Mouse (Mus musculus): ENCODE measurements at regions not wholly inside any gene's neighbourhood (a gene's known extent, or its start where the extent isn't known, plus 50 kb on each side); places are given as distances from the start of the nearest gene placed in this dataset.

DNA sequence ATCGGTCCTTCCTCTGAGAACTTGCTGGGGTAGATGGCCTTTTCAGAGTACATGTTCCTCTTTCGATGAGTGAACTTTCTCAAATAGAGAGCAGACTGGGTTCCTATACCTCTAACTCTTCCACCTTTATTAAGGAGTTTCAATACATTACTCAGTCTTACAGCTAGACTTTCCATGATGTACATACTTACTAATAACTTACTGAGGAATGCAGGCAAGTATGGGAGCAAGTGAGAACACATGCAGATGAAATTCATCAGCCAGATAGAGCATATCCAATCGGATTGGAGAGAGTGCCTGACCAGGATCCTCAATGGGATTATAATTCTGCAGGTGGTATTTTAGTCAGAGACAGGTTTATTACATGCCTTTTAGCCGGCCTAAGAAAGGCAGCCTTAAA is 292.2 kb upstream of the Large1 start:
- no peak for DNase-seq

DNA sequence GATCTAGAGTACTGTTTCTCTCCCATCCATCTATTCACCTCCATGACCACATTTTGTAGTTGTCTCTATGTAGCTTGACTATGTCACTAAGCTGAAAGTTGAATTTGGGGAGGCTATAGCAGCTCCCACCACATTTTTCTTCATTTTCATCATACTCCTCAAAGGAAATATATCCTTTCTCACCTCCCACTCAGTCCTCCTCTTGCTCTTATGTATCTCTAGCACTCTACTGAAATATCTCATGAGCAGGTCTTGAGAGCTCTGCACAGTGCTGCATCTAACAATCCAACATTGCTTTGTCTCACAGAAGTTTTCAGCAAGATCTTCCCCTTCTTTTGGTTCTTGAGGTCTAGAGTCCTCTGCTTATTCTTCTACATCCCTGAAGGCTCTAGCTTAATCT is 273.5 kb upstream of the Large1 start:
- DNase-seq: no peak

DNA sequence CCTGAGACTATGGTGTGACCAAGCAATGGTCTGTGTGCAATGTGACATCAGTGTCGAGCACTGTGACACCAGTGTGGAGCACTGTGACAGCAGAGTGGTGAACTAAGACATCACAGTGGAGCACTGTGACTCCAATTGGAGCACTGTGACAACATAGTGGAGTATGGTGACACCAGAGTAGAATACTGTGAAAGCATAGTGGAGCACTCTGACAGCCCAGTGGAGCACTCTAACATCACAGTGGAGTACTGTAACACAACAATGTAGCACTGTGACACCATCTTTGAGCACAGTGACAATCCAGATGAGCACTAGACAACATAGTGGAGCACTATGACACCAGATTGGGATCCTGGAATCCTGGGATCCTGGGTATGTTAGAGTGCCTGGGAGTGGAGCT is 265.6 kb upstream of the Large1 start:
- peak in 1 of 2 experiments; percentile 2 for DNase-seq

DNA sequence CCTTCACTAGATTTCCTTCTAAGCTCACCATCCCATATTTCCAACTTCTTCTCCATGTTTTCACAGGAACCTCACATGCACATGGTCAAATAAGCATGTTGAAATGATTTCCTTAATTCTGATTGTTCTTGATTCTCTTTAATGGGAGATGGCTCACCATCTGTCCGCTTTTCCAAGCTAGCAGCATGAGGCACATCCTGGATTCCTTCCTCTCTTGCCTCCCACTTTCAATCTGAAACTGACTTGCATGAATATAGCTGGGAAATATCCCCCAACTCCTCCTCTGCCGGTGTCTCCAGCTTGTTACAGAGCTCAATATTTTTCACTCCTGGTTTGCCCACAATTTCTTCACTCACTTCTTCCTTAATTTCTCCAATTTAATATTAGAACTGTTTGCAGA is 261.3 kb upstream of the Large1 start:
- DNase-seq: no peak

DNA sequence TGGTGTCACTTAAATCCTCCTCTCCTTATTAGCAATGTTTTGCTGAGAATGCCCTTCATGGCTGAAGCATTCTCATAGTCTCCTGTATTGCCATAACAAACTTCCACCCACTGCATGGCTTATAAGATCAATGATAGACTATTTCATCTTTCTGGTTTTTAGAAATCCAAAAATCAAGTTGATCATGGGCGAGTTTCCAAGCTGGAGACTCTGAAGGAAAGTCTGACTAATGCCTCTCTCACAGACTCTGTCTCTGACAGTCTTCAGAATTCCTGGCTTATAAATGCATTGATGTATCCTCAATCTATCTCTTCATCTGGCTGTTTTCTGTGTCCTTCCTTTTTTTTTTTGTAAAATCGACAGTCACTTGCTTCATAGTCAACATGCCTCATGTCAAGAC is 260.8 kb upstream of the Large1 start:
- no peak for DNase-seq

DNA sequence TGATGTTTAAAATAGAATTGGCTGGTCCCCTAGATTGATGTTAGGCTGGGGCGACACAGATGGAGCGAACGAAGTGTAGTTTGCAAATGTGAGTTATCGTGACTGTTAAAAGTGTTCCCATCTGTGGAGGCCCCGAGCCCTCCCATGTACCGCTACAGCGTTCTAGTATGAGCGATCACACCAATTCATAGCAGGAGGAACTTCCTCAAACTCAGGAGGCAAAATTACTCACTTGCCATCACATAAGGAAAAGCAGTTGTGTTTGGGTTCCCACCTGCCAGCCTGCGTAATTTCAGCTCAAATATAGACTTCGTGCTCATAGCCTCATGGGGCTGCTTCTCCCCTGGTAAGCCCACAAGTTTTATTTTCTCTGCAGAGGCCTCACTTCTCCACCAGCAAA is 258.2 kb upstream of the Large1 start:
- DNase-seq: no peak

DNA sequence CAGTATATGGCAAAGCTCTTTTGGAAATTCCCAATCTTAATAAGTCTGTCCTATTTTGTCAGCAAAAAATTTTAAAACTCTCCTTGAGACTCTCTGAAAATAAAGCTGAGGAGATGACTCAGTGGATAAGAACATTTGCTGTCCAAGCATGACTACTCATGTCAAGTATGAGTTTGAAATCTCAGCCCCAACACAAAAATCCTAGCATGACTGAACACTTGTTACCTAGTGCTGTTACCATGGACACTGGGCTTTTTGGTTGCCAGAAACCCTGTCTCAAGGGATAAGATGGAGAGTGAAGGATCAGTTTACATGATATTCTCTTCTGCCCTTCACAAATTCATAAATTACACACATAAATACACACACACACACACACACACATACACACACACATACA is 217.3 kb upstream of the Large1 start:
- DNase-seq: no peak

DNA sequence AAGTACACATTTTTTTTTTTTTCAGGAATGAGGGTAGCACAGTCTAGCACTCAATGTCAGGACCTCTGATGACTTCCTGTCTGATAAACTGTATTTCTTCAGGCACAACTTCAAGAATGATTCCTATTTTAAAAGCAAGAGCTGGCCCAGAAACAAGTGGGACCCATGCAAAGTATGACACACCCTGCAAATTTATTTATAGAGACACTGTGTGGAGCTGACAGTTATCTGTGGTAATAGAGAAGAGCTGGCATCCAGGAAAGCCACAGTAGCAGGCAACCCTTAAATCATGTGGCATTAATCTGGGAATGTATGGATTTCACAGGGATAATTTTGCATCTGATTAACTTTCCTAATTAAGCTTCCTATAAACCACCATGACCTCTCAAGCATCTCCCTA is 216.6 kb upstream of the Large1 start:
- no peak for DNase-seq

All from cerebellum, adult 18-20 months (tissue).